Mouse (Mus musculus): ENCODE data around the gene P2rx4. TPM values are rescaled to one million over a fixed set of nuclear protein-coding genes. Genes with fewer than 3 reads are reported as not detected.

P2rx4 gene
- polyA plus RNA-seq, 1 experiment from 2014 or later, result 8.1 TPM

DNA sequence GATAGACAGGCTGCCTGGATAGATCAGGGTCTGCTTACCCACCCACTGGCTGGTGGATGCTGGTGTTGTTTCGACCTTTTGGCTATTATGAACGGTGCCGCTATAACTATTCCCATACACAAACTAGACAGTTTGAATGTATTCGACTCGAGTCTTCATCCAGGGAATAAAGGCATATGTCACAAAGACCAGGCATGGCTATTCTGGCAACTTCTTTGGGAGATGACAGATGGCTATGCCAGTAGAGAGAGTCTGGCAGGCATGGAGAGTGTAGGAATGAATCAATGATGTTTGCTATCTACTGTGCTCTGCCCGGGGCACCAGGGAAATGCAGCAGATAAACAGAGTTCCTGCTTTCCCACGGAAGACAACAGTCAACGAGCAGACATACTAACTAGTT lies 27.5 kb upstream of the P2rx4 start:
- H3K36me3 ChIP-seq (ENCODE audit: control insufficient read depth, insufficient read depth, low read length), result no peaks in the 10 kb centered on the region
- H3K9ac ChIP-seq (ENCODE audit: low read length), result no peak overlapping the region
- ATAC-seq (ENCODE audit: insufficient read depth, low FRiP score, low TSS enrichment) (no peak), DNase-seq (ENCODE audit: low spot score) (no peak)
- WGBS, result 90% methylated on average over 8 of the region's 8 CpGs
- no peaks in the 10 kb centered on the region for H3K27me3 ChIP-seq (ENCODE audit: control insufficient read depth, insufficient read depth, low read length)
- no peak overlapping the region for H3K27ac ChIP-seq (ENCODE audit: low read depth, low read length)
- no peaks in the 10 kb centered on the region for H3K9me3 ChIP-seq (ENCODE audit: control insufficient read depth, low read length)
- H3K4me3 ChIP-seq (ENCODE audit: low read depth, low read length), result no peak overlapping the region
- H3K4me2 ChIP-seq (ENCODE audit: low read depth), result no peak overlapping the region
- no peaks in the 10 kb centered on the region for H3K4me1 ChIP-seq (ENCODE audit: control insufficient read depth, insufficient read depth, low read length)

DNA sequence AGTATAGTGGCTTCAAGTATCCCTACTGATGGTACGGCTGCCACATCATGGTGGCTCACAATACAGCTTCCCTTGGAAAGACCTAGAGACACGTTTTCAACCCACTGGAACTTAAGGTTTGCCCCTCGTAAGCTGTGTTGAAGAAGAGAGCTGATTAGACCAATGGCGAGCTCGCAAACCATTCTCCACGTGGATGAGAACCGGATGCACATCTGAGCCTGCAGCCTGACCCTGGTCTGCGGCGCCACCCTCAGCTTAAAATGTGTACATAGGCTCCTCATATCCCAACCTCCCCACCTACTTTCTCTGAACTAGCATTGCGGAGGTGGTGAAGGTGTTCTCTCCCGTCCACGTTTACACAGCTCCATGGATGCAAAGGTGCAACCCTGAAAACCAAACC lies 26.1 kb upstream of the P2rx4 start:
- Histone ChIP-seq H3K4me3 (ENCODE audit: low read depth, low read length) (no peak overlapping the region), H3K27ac (ENCODE audit: low read depth, low read length) (no peak overlapping the region), H3K4me1 (ENCODE audit: control insufficient read depth, insufficient read depth, low read length) (no peaks in the 10 kb centered on the region), H3K4me2 (ENCODE audit: low read depth) (no peak overlapping the region), H3K27me3 (ENCODE audit: control insufficient read depth, insufficient read depth, low read length) (no peaks in the 10 kb centered on the region), H3K9me3 (ENCODE audit: control insufficient read depth, low read length) (no peaks in the 10 kb centered on the region), H3K9ac (ENCODE audit: low read length) (no peak overlapping the region), H3K36me3 (ENCODE audit: control insufficient read depth, insufficient read depth, low read length) (no peaks in the 10 kb centered on the region)
- ATAC-seq (ENCODE audit: insufficient read depth, low FRiP score, low TSS enrichment), result no peak
- WGBS, result 85% methylated on average over 12 of the region's 12 CpGs
- DNase-seq (ENCODE audit: low spot score), result no peak

DNA sequence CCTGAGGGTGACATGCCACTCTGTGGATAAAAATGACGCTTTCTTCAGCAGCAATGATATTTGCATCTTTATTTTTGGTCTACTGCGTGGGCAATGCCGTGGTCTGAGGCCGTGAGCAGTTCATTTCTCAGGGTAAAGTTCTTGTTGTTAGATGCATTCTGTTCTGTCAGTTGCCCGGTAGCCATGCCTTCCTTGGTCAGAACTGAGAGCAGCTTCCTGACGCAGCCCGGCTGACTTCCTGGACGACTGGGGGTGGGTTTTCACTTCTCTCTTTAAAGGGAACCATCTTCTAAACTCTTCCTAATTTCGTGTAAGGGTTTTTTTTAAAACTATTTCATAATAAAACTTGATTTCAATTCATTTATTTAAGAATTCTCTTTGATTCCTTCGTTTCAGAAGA lies 23.4 kb upstream of the P2rx4 start:
- H3K9ac ChIP-seq (ENCODE audit: low read length), result no peak overlapping the region
- no peak for DNase-seq (ENCODE audit: low spot score)

DNA sequence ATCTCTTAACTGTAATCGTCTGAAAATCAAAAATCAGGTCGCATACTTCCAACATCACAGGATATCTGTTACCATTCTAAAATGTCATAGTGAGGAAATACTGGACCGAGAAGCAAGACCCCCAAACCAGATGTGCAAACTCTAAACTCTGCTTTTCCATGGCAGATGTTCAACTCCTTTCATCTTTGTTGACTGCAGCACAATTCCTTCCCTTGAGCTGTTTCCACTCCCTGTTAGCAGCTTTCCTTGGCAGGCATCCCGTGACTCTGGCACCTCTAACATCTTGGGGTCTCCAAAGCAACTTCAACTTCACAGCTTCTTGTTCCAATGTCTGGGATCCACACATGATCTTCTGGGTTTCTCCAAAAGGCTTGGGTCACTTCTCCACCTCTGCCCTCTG lies 20.0 kb upstream of the P2rx4 start:
- Histone ChIP-seq H3K9ac (ENCODE audit: low read length) (no peak overlapping the region), H3K9me3 (ENCODE audit: control insufficient read depth, low read length) (no peaks in the 10 kb centered on the region), H3K27ac (ENCODE audit: low read depth, low read length) (no peak overlapping the region), H3K27me3 (ENCODE audit: control insufficient read depth, insufficient read depth, low read length) (no peaks in the 10 kb centered on the region), H3K4me1 (ENCODE audit: control insufficient read depth, insufficient read depth, low read length) (no peaks in the 10 kb centered on the region), H3K4me2 (ENCODE audit: low read depth) (no peak overlapping the region), H3K36me3 (ENCODE audit: control insufficient read depth, insufficient read depth, low read length) (no peaks in the 10 kb centered on the region), H3K4me3 (ENCODE audit: low read depth, low read length) (no peak overlapping the region)
- no peak for ATAC-seq (ENCODE audit: insufficient read depth, low FRiP score, low TSS enrichment)
- 94% methylated on average over 4 of the region's 4 CpGs for WGBS
- no peak for DNase-seq (ENCODE audit: low spot score)

More for the DNA sequence above, 23.4 kb upstream of the P2rx4 start:
- H3K27me3 ChIP-seq (ENCODE audit: control insufficient read depth, insufficient read depth, low read length), result no peaks in the 10 kb centered on the region
- no peaks in the 10 kb centered on the region for H3K9me3 ChIP-seq (ENCODE audit: control insufficient read depth, low read length)
- no peak overlapping the region for H3K4me3 ChIP-seq (ENCODE audit: low read depth, low read length)
- no peaks in the 10 kb centered on the region for H3K36me3 ChIP-seq (ENCODE audit: control insufficient read depth, insufficient read depth, low read length)
- WGBS, result 85% methylated on average over 10 of the region's 10 CpGs
- no peak overlapping the region for H3K27ac ChIP-seq (ENCODE audit: low read depth, low read length)
- no peak overlapping the region for H3K4me2 ChIP-seq (ENCODE audit: low read depth)
- ATAC-seq (ENCODE audit: insufficient read depth, low FRiP score, low TSS enrichment), result no peak
- H3K4me1 ChIP-seq (ENCODE audit: control insufficient read depth, insufficient read depth, low read length), result no peaks in the 10 kb centered on the region

DNA sequence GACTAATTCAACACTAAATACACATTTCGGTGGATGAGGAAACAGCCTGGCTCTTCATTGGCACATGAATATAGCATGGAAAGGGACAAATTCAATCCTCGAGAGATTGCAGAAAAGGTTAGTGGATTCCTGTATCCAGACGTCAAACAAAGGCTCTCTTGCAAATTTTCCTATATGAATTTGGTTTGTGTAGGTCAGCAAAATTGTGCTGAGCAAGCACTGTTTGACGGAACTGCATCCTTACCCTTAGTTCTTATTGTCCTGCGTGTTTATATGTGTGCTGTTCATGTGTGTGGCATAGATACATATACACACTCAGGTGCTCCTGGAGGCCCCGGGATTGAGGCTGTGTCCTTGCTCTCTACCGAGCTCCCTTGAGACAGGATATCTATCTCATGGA lies 18.2 kb upstream of the P2rx4 start:
- no peak for DNase-seq (ENCODE audit: low spot score)

DNA sequence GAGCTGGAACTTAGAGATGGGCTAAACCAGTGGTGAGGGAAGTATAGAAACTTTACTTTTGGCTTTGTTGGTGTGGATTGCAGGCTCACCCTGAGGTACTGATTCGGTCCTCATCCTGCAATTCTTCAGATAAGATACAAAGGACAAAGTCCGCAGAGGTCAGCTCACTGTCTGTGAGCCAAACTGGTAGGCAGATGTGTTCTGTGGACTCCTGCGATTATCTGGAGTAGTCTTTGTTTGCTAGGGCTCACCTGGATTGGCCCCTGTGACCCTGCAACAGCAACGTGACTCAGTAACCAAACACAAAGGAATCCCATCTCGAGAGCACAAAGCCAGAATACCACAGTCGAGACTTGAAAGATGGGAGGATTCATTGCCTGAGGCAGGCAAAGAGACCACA lies 16.9 kb upstream of the P2rx4 start:
- Histone ChIP-seq H3K4me3 (ENCODE audit: low read depth, low read length) (no peak overlapping the region), H3K4me1 (ENCODE audit: control insufficient read depth, insufficient read depth, low read length) (peaks cover 10% of the 10 kb centered on the region), H3K27ac (ENCODE audit: low read depth, low read length) (no peak overlapping the region), H3K4me2 (ENCODE audit: low read depth) (no peak overlapping the region), H3K9ac (ENCODE audit: low read length) (no peak overlapping the region), H3K27me3 (ENCODE audit: control insufficient read depth, insufficient read depth, low read length) (no peaks in the 10 kb centered on the region), H3K9me3 (ENCODE audit: control insufficient read depth, low read length) (no peaks in the 10 kb centered on the region), H3K36me3 (ENCODE audit: control insufficient read depth, insufficient read depth, low read length) (no peaks in the 10 kb centered on the region)
- DNase-seq (ENCODE audit: low spot score) (no peak), ATAC-seq (ENCODE audit: insufficient read depth, low FRiP score, low TSS enrichment) (no peak)
- WGBS, result 50% methylated on average over 6 of the region's 6 CpGs

More for the DNA sequence above, 18.2 kb upstream of the P2rx4 start:
- Histone ChIP-seq H3K9me3 (ENCODE audit: control insufficient read depth, low read length) (no peaks in the 10 kb centered on the region), H3K4me3 (ENCODE audit: low read depth, low read length) (no peak overlapping the region), H3K36me3 (ENCODE audit: control insufficient read depth, insufficient read depth, low read length) (no peaks in the 10 kb centered on the region), H3K4me1 (ENCODE audit: control insufficient read depth, insufficient read depth, low read length) (peaks cover 10% of the 10 kb centered on the region), H3K4me2 (ENCODE audit: low read depth) (no peak overlapping the region), H3K27me3 (ENCODE audit: control insufficient read depth, insufficient read depth, low read length) (no peaks in the 10 kb centered on the region), H3K9ac (ENCODE audit: low read length) (no peak overlapping the region), H3K27ac (ENCODE audit: low read depth, low read length) (no peak overlapping the region)
- ATAC-seq (ENCODE audit: insufficient read depth, low FRiP score, low TSS enrichment), result no peak
- 87% methylated on average over 7 of the region's 7 CpGs for WGBS

DNA sequence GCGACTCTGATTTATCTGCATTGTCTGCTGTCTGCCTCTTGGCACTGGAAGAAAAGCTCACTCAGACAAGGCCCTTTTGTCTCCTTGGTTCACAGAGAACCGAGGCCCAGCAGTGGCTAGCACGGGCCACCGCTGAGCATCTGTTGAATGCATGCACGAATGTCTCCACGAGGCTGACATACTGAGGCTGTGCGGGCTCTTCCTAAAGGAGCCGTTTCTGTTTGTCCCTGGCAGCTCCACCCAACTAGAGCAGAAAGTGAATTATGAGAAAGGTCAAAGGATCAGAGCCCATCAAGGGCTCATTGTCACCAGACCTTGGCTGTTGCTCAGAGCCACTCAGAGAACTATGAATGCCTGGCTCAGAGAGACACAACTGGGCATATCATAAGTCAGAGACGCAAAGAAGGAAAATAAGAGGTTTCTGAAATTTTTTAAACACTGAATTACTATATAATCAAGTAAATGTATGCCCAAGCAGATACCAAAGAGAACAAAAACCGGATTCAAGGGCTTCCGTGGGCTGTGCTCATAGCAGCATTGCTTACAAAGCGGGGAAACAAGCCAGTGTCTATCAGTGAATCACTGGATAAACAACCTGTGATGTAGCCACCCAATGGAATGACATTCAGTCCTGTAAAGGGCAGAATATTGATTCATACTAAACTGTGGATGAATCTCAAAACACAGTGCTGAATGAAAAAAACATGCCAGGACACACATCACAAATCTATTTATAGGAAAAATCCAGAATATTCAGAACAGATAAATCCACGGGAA lies 13.7 kb upstream of the P2rx4 start:
- Histone ChIP-seq H3K4me3 (ENCODE audit: low read depth, low read length) (no peak overlapping the region), H3K4me2 (ENCODE audit: low read depth) (no peak overlapping the region), H3K4me1 (ENCODE audit: control insufficient read depth, insufficient read depth, low read length) (peaks cover 10% of the 10 kb centered on the region), H3K27me3 (ENCODE audit: control insufficient read depth, insufficient read depth, low read length) (no peaks in the 10 kb centered on the region), H3K27ac (ENCODE audit: low read depth, low read length) (peak overlapping the region; percentile 86), H3K36me3 (ENCODE audit: control insufficient read depth, insufficient read depth, low read length) (no peaks in the 10 kb centered on the region), H3K9ac (ENCODE audit: low read length) (no peak overlapping the region), H3K9me3 (ENCODE audit: control insufficient read depth, low read length) (no peaks in the 10 kb centered on the region)
- peak; percentile 91 for ATAC-seq (ENCODE audit: insufficient read depth, low FRiP score, low TSS enrichment)
- 24% methylated on average over 13 of the region's 13 CpGs for WGBS
- DNase-seq (ENCODE audit: low spot score), result peak; percentile 82

DNA sequence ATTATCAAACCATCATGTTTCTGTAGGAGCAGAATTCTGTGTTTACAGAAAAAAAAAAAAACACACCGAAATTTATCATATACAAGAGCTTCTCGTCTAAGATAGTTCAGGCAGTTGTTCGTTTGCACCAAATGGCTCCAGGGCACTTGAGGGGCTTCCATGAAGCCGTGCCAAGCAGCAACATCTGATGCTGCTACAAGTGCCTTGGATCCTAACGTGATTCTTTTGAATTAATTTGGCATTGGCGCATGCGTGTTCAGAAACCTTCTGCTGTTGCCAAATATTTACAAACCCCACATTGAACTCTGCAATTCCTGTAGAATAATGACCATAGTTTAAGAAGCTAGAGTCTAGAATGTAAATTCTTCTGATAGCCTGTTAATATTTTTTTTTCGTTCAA lies 11.8 kb upstream of the P2rx4 start:
- H3K27me3 ChIP-seq (ENCODE audit: control insufficient read depth, insufficient read depth, low read length), result no peaks in the 10 kb centered on the region
- H3K4me1 ChIP-seq (ENCODE audit: control insufficient read depth, insufficient read depth, low read length), result peaks cover 10% of the 10 kb centered on the region
- WGBS, result 89% methylated on average over 8 of the region's 8 CpGs
- no peak for ATAC-seq (ENCODE audit: insufficient read depth, low FRiP score, low TSS enrichment)
- no peaks in the 10 kb centered on the region for H3K9me3 ChIP-seq (ENCODE audit: control insufficient read depth, low read length)
- no peak overlapping the region for H3K27ac ChIP-seq (ENCODE audit: low read depth, low read length)
- H3K4me2 ChIP-seq (ENCODE audit: low read depth), result no peak overlapping the region
- no peak for DNase-seq (ENCODE audit: low spot score)
- H3K36me3 ChIP-seq (ENCODE audit: control insufficient read depth, insufficient read depth, low read length), result no peaks in the 10 kb centered on the region
- no peak overlapping the region for H3K4me3 ChIP-seq (ENCODE audit: low read depth, low read length)
- H3K9ac ChIP-seq (ENCODE audit: low read length), result no peak overlapping the region

DNA sequence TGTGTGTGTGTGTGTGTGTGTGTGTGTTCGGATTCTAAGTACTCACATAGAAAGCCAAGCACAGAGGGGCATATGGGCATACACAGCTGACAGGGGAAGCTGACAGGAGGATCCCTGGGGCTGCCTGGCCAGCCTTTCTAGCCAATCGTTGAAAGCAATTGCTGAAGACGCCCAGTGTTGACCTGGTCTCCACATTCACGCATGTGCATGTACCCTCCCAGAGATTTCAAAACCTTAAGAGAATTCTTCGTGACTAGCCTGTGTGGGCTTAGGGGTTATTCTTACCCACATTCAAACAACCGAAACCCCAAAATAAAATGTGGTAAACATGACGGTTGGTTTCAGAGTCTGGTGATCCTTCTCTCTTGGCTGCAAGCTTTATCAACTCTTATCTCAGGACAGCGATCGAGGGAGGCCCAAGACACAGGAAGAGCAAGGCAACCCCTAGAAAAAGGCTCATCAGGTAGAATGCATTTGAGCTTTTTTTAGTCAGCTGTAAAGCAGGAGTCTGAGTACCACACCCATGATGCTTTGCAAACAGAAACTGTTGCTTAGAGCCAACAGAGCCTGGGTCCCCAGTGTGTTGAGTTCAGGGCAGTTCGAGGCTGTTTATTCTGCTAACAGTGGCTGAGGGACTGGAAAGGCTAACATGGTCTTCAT lies 9.2 kb upstream of the P2rx4 start:
- DNase-seq (ENCODE audit: low spot score), result no peak
- H3K27ac ChIP-seq (ENCODE audit: low read depth, low read length), result no peak overlapping the region
- H3K9ac ChIP-seq (ENCODE audit: low read length), result no peak overlapping the region
- no peak overlapping the region for H3K4me3 ChIP-seq (ENCODE audit: low read depth, low read length)
- no peak for ATAC-seq (ENCODE audit: insufficient read depth, low FRiP score, low TSS enrichment)
- WGBS, result 91% methylated on average over 10 of the region's 10 CpGs
- peaks cover 9% of the 10 kb centered on the region for H3K4me1 ChIP-seq (ENCODE audit: control insufficient read depth, insufficient read depth, low read length)
- no peaks in the 10 kb centered on the region for H3K9me3 ChIP-seq (ENCODE audit: control insufficient read depth, low read length)
- no peak overlapping the region for H3K4me2 ChIP-seq (ENCODE audit: low read depth)
- H3K27me3 ChIP-seq (ENCODE audit: control insufficient read depth, insufficient read depth, low read length), result no peaks in the 10 kb centered on the region
- no peaks in the 10 kb centered on the region for H3K36me3 ChIP-seq (ENCODE audit: control insufficient read depth, insufficient read depth, low read length)
